Mouse (Mus musculus) embryo, embryonic 10 days (tissue): ENCODE data around the gene Hsd17b7.

Source experiments
- DNase-seq: peaks from one replicate; pipeline ENCODE4 v3.0.0-alpha.2; 2015; ENCODE audit warnings: low spot score

Gene Hsd17b7

GRCm38 (mm10) chr1:169934005-169934725, 34.9 kb downstream of the Hsd17b7 start:
- peak; percentile 73 for DNase-seq

- no peak for DNase-seq
These were observed 36.8 kb downstream of the Hsd17b7 start for GRCm38 (mm10) chr1:169932122-169932746.

DNA sequence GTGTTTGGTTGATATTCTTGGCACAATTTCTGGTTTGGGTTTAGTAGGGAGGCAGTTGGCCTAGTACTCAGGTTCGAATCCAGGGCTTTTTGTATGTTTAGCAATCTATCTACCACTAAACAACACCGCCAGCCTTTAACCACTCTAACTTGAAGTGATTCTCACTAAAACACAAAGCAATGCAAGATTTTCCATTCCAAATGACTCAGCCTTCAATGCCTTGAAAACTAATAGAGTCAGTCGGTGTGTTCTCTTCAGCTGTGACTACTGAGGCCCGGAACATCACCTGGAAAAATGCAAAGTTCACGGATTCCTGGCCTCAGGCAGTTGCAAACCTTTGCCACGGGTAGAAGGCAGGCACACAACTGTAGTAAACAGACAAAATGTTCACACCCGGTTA, 37.3 kb downstream of the Hsd17b7 start:
- DNase-seq = no peak

GRCm38 (mm10) chr1:169928454-169928971, 40.5 kb downstream of the Hsd17b7 start, which contains the start of gene Ccdc190:
Ccdc190 (plus strand) TSS chr1:169928648.
- DNase-seq = no peak

DNA sequence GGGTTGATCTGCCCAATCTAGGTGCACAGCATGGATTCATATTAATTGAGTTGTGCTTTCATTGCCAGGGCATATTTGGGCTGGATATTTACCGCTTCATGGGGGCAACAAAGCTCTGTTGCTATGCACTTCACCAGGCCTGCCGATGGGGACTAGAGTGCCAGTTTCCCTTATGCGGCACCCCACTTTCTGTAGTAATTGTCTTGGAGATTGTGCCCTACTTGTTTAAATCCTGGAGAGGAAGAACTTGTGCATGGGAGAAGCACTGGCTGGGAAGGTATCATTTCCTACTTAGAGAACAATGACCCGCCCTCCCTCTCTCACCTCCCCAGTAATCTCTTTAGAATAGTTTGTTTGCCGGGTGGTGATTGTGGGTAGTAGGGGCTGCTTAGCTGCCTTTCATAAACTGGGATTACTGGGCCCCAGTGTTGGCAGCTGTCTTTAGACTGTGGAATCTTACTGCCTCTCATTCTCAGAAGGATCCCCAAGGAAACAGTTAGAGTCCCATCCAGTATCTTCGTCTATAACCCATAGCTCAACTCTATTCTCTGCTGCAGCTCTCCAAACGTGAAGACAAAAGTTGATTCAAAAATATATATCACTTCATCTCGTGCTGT, 41.2 kb downstream of the Hsd17b7 start:
- no peak for DNase-seq

GRCm38 (mm10) chr1:169924567-169924966, 44.5 kb downstream of the Hsd17b7 start:
- no peak for DNase-seq

DNA sequence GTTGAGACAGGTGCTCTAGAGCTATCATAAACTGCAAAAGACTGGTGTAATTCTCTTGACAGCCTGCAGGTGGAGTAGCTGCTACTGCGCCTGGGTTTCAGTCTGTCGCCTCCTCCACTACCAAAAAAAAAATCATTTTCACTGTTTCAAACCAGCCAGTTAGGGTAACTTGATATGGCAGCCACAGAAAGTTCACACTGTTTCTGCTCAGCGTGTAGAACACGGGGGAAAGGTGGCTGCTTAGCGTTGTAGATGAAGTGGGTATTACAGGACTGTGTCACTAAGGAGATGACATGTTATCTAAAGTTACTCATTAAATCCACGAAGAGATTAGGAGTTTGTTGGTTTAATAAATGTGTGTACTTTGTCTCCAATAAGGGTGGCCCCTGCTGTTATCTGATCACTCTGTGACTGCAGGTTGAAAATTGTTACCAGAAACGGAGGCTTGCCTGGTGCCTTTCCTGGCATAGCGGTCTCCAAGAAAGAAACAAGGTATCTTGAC, 47.3 kb downstream of the Hsd17b7 start:
- peak; percentile 68 for DNase-seq

DNA sequence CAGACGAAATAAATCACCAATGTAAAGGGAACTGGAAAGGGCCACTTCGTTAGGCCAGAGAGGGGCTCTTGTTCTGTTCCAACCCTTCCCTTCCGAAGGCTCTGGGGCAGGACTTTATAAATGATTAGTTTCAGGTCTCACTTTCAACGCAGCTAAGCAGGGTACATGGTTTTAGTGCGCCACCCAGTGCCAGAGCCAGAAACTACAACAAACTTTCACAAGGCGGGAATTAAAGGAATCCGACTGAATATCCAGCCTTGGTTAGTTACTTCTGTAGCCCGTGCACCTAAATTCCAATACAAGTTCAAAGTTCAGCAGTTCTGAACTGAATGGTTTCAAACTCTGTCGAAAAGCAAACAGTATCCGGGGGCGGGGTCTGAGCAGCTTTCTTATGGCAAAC, 49.8 kb downstream of the Hsd17b7 start:
- DNase-seq = peak; percentile 88

DNA sequence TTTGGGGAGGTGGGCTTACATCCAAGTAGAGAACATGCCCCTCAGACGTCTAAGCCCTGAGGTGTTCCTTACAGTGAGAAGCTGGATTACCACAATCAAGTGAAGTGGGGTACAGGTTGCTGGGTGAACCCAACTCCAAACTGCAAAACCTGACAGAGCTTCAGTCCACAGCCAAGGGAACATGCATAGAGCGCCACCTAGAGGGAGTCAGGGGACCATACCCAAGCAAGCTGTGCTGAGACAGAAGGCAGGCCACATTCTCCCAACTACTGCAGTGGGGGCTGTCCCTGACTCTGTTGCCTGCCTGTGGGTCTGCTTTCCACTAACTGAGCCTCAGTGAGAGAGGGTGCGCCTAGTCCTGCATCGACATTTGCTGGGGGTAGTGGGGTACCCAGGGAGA, 51.0 kb downstream of the Hsd17b7 start:
- peak; percentile 83 for DNase-seq

- no peak for DNase-seq
These were observed 51.8 kb downstream of the Hsd17b7 start for GRCm38 (mm10) chr1:169917115-169917796.

GRCm38 (mm10) chr1:169916659-169917058, 52.4 kb downstream of the Hsd17b7 start:
- peak; percentile 37 for DNase-seq

- DNase-seq = no peak
These were observed 57.5 kb downstream of the Hsd17b7 start for GRCm38 (mm10) chr1:169911526-169911925.

GRCm38 (mm10) chr1:169910751-169911150, 58.3 kb downstream of the Hsd17b7 start:
- no peak for DNase-seq

DNA sequence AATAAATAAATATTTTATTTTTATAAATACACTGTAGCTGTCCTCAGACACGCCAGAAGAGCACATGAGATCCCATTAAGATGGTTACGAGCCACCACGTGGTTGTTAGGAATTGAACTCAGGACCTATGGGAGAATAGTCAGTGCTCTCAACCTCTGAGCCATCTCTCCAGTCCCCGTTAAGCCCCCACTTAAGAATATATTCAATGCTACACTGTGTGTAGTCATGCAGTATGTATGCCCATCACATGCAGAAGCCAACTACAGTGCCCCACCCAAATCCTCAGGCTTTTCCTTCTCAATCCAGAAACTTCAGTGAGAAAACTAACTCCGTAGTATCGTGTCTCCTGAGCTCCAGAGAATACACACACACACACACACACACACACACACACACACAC, 59.4 kb downstream of the Hsd17b7 start:
- no peak for DNase-seq

DNA sequence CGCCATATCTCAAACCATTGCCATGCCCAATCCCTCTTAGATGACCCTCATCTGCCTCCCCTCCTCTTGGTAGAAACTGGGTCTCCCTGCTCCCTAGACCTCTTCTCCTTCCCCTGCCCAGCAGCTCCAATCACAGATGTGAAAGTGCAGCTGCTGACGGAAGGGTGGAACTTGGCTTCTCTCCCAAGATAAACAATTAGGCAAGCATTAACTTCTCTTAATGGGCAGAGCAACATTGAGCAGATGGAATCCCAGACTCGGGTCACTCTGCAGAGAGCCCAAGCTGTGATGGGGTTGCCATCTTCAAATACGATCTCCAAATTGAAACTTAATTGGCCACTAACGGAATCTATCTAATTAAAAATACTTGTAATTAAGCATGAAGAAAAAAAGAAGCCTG, 59.9 kb downstream of the Hsd17b7 start:
- DNase-seq = no peak

DNA sequence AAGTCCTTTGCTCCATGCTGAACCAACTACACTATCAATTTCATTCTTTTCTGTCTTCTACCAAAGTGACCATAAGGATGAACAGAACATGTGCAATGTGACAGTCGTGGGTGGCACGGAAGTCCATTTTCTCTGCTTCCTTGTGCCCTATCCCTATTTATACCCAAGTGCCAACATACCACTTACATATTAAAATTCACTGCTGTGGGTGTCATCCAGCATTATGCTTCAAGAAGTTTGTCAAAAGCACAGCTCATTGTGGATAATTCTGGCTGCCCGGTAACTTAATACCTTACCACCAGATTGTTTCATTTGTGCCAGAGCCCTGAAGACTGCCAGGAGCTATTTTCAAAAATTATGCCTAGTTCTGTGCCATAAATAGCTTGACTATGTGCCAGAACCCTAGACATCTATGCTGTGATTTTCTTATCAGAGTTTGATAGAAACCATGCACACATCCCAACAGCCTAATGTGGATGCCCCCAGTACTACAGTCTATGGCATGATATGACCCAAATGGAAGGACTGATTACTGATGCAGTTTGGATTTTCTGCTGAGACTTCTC, 68.2 kb downstream of the Hsd17b7 start:
- DNase-seq = no peak
